Mouse (Mus musculus) forebrain, postnatal 0 days (tissue): ENCODE measurements at regions not wholly inside any gene's neighbourhood (a gene's known extent, or its start where the extent isn't known, plus 50 kb on each side); places are given as distances from the start of the nearest gene placed in this dataset.

Source experiments
- ATAC-seq: fragments of 200-750 bp; cut with Nextera tagmentation; 2 replicates; pipeline ENCODE4 v1.8.0; 2017; ENCODE audit warnings: mild to moderate bottlenecking, moderate library complexity
- DNase-seq: peaks from one replicate; pipeline ENCODE4 v3.0.0-alpha.2; 2015
- H3K27ac ChIP-seq: fragments of 300-500 bp; sonication (generic); 2 replicates; pipeline ENCODE4 v1.5.1; 2014; ENCODE audit warnings: low read depth, mild to moderate bottlenecking, antibody characterized with exemption, low read length, moderate library complexity, mixed read lengths
- H3K27me3 ChIP-seq: fragments of 300-500 bp; sonication (generic); 2 replicates; pipeline ENCODE4 v1.6.1; 2014; ENCODE audit warnings: mild to moderate bottlenecking, low read length, mixed read lengths; ENCODE audit not compliant: insufficient read depth
- H3K36me3 ChIP-seq: fragments of 300-500 bp; sonication (generic); 2 replicates; pipeline ENCODE4 v1.6.1; 2014; ENCODE audit warnings: mild to moderate bottlenecking, moderate library complexity; ENCODE audit not compliant: insufficient read depth
- H3K4me1 ChIP-seq: fragments of 300-500 bp; sonication (generic); 2 replicates; pipeline ENCODE4 v1.6.1; 2014; ENCODE audit warnings: antibody characterized with exemption; ENCODE audit not compliant: insufficient read depth
- H3K4me2 ChIP-seq: fragments of 300-500 bp; sonication (generic); 2 replicates; pipeline ENCODE4 v1.6.1; 2014; ENCODE audit warnings: low read depth, mild to moderate bottlenecking, moderate library complexity
- H3K4me3 ChIP-seq: fragments of 300-500 bp; sonication (generic); 2 replicates; pipeline ENCODE4 v1.5.1; 2014; ENCODE audit warnings: low read depth, low read length, mixed read lengths
- H3K9ac ChIP-seq: fragments of 300-500 bp; sonication (generic); 2 replicates; pipeline ENCODE4 v1.6.1; 2014; ENCODE audit warnings: mild to moderate bottlenecking
- H3K9me3 ChIP-seq: fragments of 300-500 bp; sonication (generic); 2 replicates; pipeline ENCODE4 v1.6.1; 2016; ENCODE audit warnings: low read length
- CTCF ChIP-seq: sonication (generic); IDR thresholded peaks from 2 replicates; pipeline ENCODE4 v1.5.1; 2016; ENCODE audit warnings: antibody characterized with exemption, control low read depth, low read depth
- WGBS: fragments of 180-500 bp; shearing (Covaris S2); extraction: QIAGEN DNeasy Blood & Tissue Kit; methylation state at CpG from one replicate; pipeline ENCODE4 v1.1.7; 2014; 5-methylcytosine and 5-hydroxymethylcytosine counted together

DNA sequence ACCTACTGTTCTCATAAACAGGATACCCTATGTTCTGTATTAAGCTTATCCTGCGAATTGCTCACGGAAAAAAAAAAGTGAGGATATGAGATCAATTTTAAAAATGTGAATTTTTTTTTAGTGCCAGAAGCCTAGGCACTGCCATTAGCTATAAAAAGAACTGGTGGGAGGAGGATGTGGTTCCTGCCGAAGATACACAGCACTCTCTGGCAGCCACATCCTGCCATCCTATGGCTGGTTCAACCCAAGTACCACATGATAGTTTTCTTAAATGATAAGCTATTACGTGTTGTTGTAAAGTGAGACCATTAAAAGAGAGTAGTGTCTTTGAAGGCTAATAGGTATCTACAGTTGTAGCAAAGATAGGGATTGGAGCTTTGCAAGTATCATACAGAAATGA is 58.2 kb upstream of the Ppp3ca start:
- H3K4me2 ChIP-seq: no peak overlapping the region
- DNase-seq (no peak), ATAC-seq (no peak)
- H3K27ac ChIP-seq: no peak overlapping the region
- TF ChIP-seq CTCF: no peak
- no peak overlapping the region for H3K4me3 ChIP-seq
- H3K36me3 ChIP-seq: no peaks in the 10 kb centered on the region
- 86% methylated on average over 4 of the region's 4 CpGs for WGBS
- H3K9ac ChIP-seq: no peak overlapping the region
- H3K27me3 ChIP-seq: no peaks in the 10 kb centered on the region
- H3K9me3 ChIP-seq: no peaks in the 10 kb centered on the region
- H3K4me1 ChIP-seq: no peaks in the 10 kb centered on the region

DNA sequence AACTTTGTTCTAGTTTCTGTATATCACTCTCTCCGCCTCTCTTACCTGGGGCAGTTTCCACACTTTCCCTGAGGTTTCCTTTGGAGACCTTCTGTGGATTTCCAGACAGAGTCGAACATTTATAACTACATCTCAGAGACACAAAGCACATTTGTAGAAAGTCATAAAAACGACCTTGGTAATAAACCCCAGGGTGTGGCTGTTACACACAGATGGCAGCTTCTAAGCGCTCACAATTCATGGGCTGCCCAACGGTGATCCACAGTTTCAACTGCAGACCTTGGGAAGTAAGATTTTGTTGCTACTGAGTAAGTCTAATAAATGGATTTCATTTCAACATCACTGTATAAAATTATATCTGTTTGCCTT is 59.4 kb upstream of the Ppp3ca start:
- no peak for TF ChIP-seq CTCF
- ATAC-seq: no peak
- Histone ChIP-seq H3K4me3 (no peak overlapping the region), H3K9ac (no peak overlapping the region), H3K27ac (no peak overlapping the region), H3K4me2 (no peak overlapping the region), H3K27me3 (no peaks in the 10 kb centered on the region), H3K4me1 (no peaks in the 10 kb centered on the region), H3K36me3 (no peaks in the 10 kb centered on the region), H3K9me3 (no peaks in the 10 kb centered on the region)
- no peak for DNase-seq
- WGBS: 83% methylated on average over 5 of the region's 5 CpGs

DNA sequence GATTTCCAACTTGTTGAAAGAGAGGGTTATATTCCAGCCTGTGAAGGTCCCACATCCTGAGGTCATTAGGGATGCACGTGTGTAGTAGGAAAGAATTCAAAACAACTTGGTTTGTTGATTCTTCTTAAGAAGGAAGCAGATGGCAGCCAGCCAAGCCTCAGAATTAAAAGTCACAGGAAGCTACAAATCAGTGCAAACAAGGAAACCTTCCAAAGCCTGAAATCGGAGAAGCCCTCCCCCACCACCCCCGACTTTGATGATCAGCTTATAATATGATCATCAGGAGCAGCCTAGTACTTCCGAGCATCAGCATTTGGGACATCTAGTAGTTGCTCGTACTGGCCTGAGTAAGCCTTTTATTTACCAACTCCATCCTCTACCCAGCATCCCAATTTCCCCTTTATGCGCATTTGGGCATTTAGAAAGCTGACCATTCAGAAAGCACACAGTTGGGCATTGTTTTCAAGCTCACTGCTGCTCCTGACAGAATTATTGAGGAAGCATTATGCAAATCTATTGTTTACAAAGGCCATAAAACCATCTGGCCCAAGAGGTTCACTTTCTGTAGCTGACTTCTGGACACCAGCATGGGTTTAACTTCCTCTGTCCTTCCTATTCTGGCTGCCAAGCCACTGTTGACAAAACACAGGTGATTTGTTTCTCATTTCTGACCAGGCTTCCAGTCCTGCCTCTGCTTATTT is 59.9 kb upstream of the Ppp3ca start:
- Histone ChIP-seq H3K4me3 (no peak overlapping the region), H3K9ac (no peak overlapping the region), H3K27ac (no peak overlapping the region), H3K27me3 (no peaks in the 10 kb centered on the region), H3K4me2 (no peak overlapping the region), H3K36me3 (no peaks in the 10 kb centered on the region), H3K4me1 (no peaks in the 10 kb centered on the region), H3K9me3 (no peaks in the 10 kb centered on the region)
- DNase-seq: peak; percentile 12
- TF ChIP-seq CTCF: no peak
- ATAC-seq: no peak
- 42% methylated on average over 6 of the region's 6 CpGs for WGBS

DNA sequence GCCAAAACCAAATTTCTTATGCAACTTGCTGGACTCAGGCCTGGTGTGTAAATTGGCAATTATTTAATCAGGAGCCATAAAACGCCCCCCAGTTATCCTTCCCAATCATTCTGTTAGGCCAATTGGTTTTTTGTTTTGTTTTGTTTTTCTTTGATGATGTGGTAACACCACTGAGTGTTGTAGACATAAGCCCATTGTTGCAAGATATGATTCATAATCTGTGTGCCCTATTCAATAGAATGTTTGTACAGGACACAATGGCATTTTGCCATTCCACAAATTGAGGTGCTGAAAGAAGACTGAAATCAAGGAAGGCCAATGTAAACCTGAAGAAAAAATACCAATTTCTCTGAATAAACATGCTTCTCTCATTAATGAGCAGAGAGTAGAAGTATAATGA is 68.2 kb upstream of the Ppp3ca start:
- Histone ChIP-seq H3K4me1 (no peaks in the 10 kb centered on the region), H3K4me3 (no peak overlapping the region), H3K9ac (no peak overlapping the region), H3K36me3 (no peaks in the 10 kb centered on the region), H3K9me3 (no peaks in the 10 kb centered on the region), H3K27ac (no peak overlapping the region), H3K27me3 (no peaks in the 10 kb centered on the region), H3K4me2 (no peak overlapping the region)
- 69% methylated on average over 1 of the region's 1 CpGs for WGBS
- no peak for DNase-seq
- no peak for TF ChIP-seq CTCF
- no peak for ATAC-seq

DNA sequence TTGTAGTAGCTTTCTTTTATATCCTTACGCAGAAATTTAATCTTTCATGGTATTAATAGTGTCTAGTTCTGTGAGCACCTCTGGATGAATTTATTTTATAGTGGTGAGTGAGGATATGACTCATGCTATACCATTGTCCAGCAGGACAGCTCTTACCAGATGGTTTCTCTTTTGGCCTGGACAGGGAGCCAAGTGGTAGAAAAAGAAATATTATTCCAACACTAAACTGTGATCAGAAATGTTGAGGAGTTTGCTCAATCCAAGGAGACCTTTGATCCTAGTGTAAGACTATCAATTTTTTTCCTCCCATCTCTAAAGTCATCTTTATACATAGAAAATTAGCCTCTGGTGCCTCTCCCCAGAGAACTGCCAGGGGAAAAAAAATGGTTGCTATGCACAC is 86.0 kb upstream of the Ppp3ca start:
- Histone ChIP-seq H3K27me3 (no peaks in the 10 kb centered on the region), H3K4me1 (no peaks in the 10 kb centered on the region), H3K4me2 (no peak overlapping the region), H3K4me3 (no peak overlapping the region), H3K9ac (no peak overlapping the region), H3K36me3 (no peaks in the 10 kb centered on the region), H3K27ac (no peak overlapping the region), H3K9me3 (no peaks in the 10 kb centered on the region)
- no peak for TF ChIP-seq CTCF
- 95% methylated on average over 1 of the region's 1 CpGs for whole genome bisulfite sequencing
- DNase-seq: no peak
- ATAC-seq: no peak

DNA sequence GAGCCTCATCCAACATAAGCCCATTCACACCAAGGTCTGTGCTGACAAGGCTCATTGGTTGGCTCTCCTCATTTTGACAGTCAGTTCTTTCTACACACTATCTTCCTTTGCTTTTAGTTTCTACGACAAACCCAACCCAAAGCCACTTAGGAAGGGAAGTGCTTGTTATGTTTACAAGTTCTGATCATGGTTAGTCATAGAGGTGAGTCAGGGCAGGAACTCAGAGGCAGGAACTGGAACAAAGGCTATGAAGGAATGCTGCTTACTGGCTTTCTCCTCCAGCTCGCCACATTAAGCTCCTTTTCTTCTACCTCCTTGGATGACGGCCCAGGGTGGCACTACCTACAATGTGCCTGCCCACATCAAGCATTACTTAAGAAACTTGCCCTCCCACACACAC is 91.9 kb upstream of the Ppp3ca start:
- WGBS: 72% methylated on average over 3 of the region's 3 CpGs
- ATAC-seq: no peak

DNA sequence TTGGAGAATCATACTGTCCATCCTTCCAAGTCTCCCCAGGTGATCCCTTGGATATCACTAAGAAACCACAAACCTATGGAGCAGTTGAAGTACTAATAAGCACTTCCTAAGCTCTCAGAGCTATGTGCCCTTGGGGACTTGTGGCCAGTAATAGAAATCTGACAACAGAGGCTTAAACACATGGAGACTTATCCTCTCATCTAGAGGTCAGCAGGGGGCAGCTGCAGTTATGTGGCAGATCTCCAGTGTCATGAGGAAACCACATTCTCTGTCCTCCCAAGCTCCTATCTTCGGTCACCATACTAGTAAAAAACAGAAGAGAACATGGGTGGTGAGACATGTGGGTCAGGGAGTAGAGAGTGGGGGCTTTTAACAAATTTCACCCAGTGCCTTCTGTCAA is 99.4 kb upstream of the Ppp3ca start:
- ATAC-seq (no peak), DNase-seq (no peak)
- no peak for TF ChIP-seq CTCF
- Histone ChIP-seq H3K27me3 (no peaks in the 10 kb centered on the region), H3K36me3 (no peaks in the 10 kb centered on the region), H3K4me3 (no peak overlapping the region), H3K4me1 (no peaks in the 10 kb centered on the region), H3K9me3 (no peaks in the 10 kb centered on the region), H3K4me2 (no peak overlapping the region), H3K27ac (no peak overlapping the region), H3K9ac (no peak overlapping the region)
- 84% methylated on average over 1 of the region's 1 CpGs for WGBS

More for the DNA sequence above, 91.9 kb upstream of the Ppp3ca start:
- DNase-seq: no peak
- Histone ChIP-seq H3K27me3 (no peaks in the 10 kb centered on the region), H3K4me2 (no peak overlapping the region), H3K4me3 (no peak overlapping the region), H3K4me1 (no peaks in the 10 kb centered on the region), H3K36me3 (no peaks in the 10 kb centered on the region), H3K9me3 (no peaks in the 10 kb centered on the region), H3K27ac (no peak overlapping the region), H3K9ac (no peak overlapping the region)
- TF ChIP-seq CTCF: no peak
